Mouse (Mus musculus) bone marrow, adult 2 months (tissue): ENCODE data around the gene Wfdc18.

ENCODE experiments used
- CTCF ChIP-seq: fragments of 200-500 bp; IDR thresholded peaks from 2 replicates; pipeline ENCODE4 v1.5.1; 2011; ENCODE audit warnings: low read length, control low read depth; ENCODE audit not compliant: control insufficient read depth, insufficient read depth
- POLR2A ChIP-seq: fragments of 200-500 bp; IDR thresholded peaks from 2 replicates; pipeline ENCODE4 v1.6.1; 2011; ENCODE audit warnings: low read depth, mild to moderate bottlenecking, control low read depth, low read length, borderline replicate concordance; ENCODE audit not compliant: control insufficient read depth

DNA sequence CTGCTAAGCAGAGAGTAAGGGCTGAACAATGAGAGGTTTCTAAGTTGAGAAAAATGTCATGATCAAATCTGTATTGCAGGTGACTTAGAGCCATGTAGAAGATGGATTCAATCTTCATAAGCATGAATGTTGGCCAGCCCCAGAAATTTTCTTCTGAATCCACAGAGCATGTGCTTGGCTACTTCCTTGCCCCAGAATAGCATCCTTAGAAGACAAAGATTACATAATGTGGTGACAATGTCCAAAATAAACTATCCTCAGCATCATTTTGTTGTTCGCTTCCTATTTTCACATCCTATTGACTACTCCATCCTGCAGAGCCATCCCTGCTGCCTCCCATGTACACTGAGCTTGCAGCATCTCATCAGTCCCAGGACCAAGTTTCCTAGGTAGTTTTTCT lies 33.1 kb upstream of the Wfdc18 start:
- TF ChIP-seq CTCF = no peak
- no peak for TF ChIP-seq POLR2A
